Mouse (Mus musculus) forebrain, embryonic 11.5 days (tissue): ENCODE data around the gene Pacrg. TPM values are rescaled to one million over a fixed set of nuclear protein-coding genes. Genes with fewer than 3 reads are reported as not detected.

ENCODE experiments used
- ATAC-seq: fragments of 200-750 bp; cut with Nextera tagmentation; replicated peaks from 2 replicates; pipeline ENCODE4 v1.8.0; 2017; ENCODE audit warnings: moderate TSS enrichment; ENCODE audit not compliant: low FRiP score
- DNase-seq: peaks from one replicate; pipeline ENCODE4 v3.0.0-alpha.2; 2017; ENCODE audit warnings: low spot score
- H3K27ac ChIP-seq: fragments of 300-500 bp; sonication (generic); 2 replicates; pipeline ENCODE4 v1.5.1; 2014; ENCODE audit warnings: low read depth, low read length
- H3K27me3 ChIP-seq: fragments of 300-500 bp; sonication (generic); 2 replicates; pipeline ENCODE4 v1.6.1; 2014; ENCODE audit warnings: mild to moderate bottlenecking, low read length, mixed read lengths; ENCODE audit not compliant: control insufficient read depth, insufficient read depth
- H3K36me3 ChIP-seq: fragments of 300-500 bp; sonication (generic); 2 replicates; pipeline ENCODE4 v1.6.1; 2014; ENCODE audit warnings: mild to moderate bottlenecking, low read length, moderate library complexity, mixed read lengths; ENCODE audit not compliant: control insufficient read depth, insufficient read depth
- H3K4me1 ChIP-seq: fragments of 300-500 bp; sonication (generic); replicated peaks from 2 replicates; pipeline ENCODE4 v1.6.1; 2014; ENCODE audit warnings: low read length, mixed read lengths; ENCODE audit not compliant: control insufficient read depth, insufficient read depth
- H3K4me2 ChIP-seq: fragments of 300-500 bp; sonication (generic); 2 replicates; pipeline ENCODE4 v1.6.1; 2014; ENCODE audit warnings: low read depth, mild to moderate bottlenecking, low read length, moderate library complexity, mixed read lengths; ENCODE audit not compliant: severe bottlenecking
- H3K4me3 ChIP-seq: fragments of 300-500 bp; sonication (generic); 2 replicates; pipeline ENCODE4 v1.5.1; 2014; ENCODE audit warnings: low read depth, low read length
- H3K9ac ChIP-seq: fragments of 300-500 bp; sonication (generic); 2 replicates; pipeline ENCODE4 v1.6.1; 2014; ENCODE audit warnings: low read length
- H3K9me3 ChIP-seq: fragments of 300-500 bp; sonication (generic); 2 replicates; pipeline ENCODE4 v1.6.1; 2016; ENCODE audit warnings: low read length, mixed read lengths; ENCODE audit not compliant: control insufficient read depth
- WGBS: fragments of 180-500 bp; shearing (Covaris S2); extraction: QIAGEN DNeasy Blood & Tissue Kit; methylation state at CpG from one replicate; pipeline ENCODE4 v1.1.7; 2014; 5-methylcytosine and 5-hydroxymethylcytosine counted together
- polyA plus RNA-seq: library from polyadenylated mRNA; unstranded; fragments of >200 nt; fragmentation: Nextera tagmentation; extraction: Ambion mirVana; gene quantifications from 2 replicates; pipeline ENCODE4 v1.2.1, GENCODE M21; 2014

Gene Pacrg
- polyA plus RNA-seq, 1 experiment from 2014 or later: 4.7 TPM

DNA sequence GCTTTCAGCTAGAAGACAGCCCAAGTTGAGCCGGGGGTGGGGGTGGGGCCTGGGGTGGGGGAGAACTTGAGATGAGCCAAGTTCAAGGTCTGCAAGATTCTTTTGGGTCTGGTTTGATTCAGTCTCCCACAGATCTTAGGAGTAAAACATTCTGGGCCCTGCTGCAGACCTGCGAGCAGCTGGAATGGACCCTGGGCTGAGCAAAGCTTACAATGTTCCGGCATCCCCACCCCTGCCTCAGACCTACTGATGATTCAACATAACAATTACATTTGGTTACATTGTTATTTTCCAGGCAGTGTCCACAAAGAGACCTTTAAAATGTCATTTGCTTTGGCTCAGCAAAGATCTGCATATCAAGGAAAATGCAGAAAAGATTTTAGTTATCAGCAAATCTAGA lies 272.7 kb downstream of the Pacrg start:
- Histone ChIP-seq H3K27me3 (no peaks in the 10 kb centered on the region), H3K27ac (no peak overlapping the region), H3K36me3 (no peaks in the 10 kb centered on the region), H3K9ac (no peak overlapping the region), H3K4me1 (no peaks in the 10 kb centered on the region), H3K4me2 (no peak overlapping the region), H3K4me3 (no peak overlapping the region), H3K9me3 (no peaks in the 10 kb centered on the region)
- DNase-seq: no peak
- 95% methylated on average over 3 of the region's 3 CpGs for WGBS
- ATAC-seq: no peak

DNA sequence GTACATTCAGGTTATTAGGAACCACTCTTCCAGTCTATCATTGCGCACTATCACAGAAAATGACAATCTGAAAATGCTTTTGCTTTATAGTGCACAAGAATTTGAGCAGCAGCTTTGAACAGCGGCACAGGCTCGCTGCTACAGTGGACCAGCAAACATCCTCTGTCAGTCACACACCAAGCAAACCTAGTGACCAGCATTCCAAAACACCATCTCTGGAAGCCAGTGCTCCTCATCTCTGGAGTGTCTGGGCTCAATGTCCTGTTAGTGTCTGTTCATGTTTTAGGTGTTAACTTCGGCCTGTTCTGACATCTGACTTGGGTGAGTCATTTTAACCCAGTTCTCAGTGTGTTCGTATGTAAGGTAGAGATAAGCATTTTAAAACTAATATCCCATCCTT lies 275.9 kb downstream of the Pacrg start:
- ATAC-seq (no peak), DNase-seq (no peak)
- no peaks in the 10 kb centered on the region for H3K36me3 ChIP-seq
- WGBS: 92% methylated on average over 5 of the region's 5 CpGs
- no peaks in the 10 kb centered on the region for H3K9me3 ChIP-seq
- H3K27ac ChIP-seq: no peak overlapping the region
- H3K27me3 ChIP-seq: no peaks in the 10 kb centered on the region
- no peak overlapping the region for H3K4me3 ChIP-seq
- H3K4me2 ChIP-seq: no peak overlapping the region
- no peak overlapping the region for H3K9ac ChIP-seq
- H3K4me1 ChIP-seq: no peaks in the 10 kb centered on the region; the same call in 1 of the 2 replicates

DNA sequence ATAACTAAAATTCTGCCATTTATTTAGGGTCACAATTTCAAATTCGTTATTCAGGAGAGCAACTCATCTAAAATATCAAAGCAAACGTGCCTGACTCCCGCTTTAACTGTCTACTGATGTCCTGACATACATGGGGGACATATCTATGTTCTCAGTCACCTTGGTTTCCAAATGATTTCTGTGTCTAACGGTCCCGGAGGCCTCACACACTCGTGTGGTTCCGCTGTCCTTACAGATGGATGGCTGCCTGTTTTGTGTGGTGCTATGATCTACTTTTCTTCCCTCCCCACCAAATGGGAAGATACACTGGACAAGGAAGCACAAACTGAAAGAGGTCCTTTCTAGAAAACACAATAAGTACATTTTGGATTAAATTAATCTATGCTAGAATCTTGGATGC lies 277.2 kb downstream of the Pacrg start:
- WGBS: 90% methylated on average over 7 of the region's 7 CpGs

DNA sequence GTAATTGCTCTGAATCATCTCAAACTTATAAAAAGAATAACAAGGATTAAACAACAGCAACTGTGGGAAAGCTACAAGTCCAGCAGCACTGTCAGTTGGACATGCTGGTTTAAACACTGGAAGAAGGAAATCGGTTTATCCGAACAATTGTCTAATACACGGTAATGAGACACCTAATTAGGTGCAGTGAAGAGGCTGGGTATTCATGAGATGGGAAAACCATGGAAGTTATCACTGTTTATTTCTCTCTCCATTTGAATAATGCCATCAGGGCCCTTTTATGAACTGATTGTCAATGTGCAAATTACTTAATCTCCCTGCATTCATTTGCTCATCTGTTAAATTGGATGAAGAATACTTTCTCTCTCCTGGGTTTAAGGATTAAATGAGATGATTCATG lies 280.1 kb downstream of the Pacrg start:
- no peaks in the 10 kb centered on the region for H3K36me3 ChIP-seq
- no peak for DNase-seq
- H3K4me1 ChIP-seq: no peaks in the 10 kb centered on the region; the same call in 1 of the 2 replicates
- H3K4me2 ChIP-seq: no peak overlapping the region
- H3K27me3 ChIP-seq: no peaks in the 10 kb centered on the region
- H3K9ac ChIP-seq: no peak overlapping the region
- no peaks in the 10 kb centered on the region for H3K9me3 ChIP-seq
- no peak overlapping the region for H3K4me3 ChIP-seq
- no peak overlapping the region for H3K27ac ChIP-seq
- 38% methylated on average over 3 of the region's 3 CpGs for WGBS
- peak; percentile 61; the same call in 1 of the 2 replicates for ATAC-seq

More for the DNA sequence above, 277.2 kb downstream of the Pacrg start:
- ATAC-seq (no peak), DNase-seq (no peak)
- no peak overlapping the region for H3K4me3 ChIP-seq
- H3K4me2 ChIP-seq: no peak overlapping the region
- H3K9me3 ChIP-seq: no peaks in the 10 kb centered on the region
- H3K36me3 ChIP-seq: no peaks in the 10 kb centered on the region
- no peak overlapping the region for H3K27ac ChIP-seq
- no peak overlapping the region for H3K9ac ChIP-seq
- H3K27me3 ChIP-seq: no peaks in the 10 kb centered on the region
- H3K4me1 ChIP-seq: no peaks in the 10 kb centered on the region; the same call in 1 of the 2 replicates

DNA sequence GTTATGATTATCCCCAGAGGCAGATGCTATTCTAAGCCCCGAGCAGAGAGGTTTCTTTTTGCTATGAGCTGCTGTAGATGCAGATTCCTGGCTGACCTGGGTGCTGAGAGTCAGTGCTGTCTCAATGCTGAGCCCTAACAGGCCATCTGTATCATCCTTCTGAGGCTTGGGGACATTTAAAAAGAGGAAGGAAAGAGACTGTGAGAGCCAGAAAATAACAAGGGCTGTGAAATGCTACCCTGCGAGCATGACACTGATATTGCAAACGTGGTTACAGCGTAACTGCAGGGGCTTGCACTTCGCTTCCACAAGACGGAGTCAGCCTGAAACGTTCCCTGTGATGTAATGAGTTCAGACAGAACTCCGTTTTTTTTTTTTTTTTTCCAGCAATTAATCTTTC lies 281.4 kb downstream of the Pacrg start:
- Histone ChIP-seq H3K4me3 (no peak overlapping the region), H3K4me1 (no peaks in the 10 kb centered on the region; the same call in 1 of the 2 replicates), H3K9ac (no peak overlapping the region), H3K27ac (no peak overlapping the region), H3K36me3 (no peaks in the 10 kb centered on the region), H3K4me2 (no peak overlapping the region), H3K9me3 (no peaks in the 10 kb centered on the region), H3K27me3 (no peaks in the 10 kb centered on the region)
- DNase-seq: no peak
- no peak for ATAC-seq
- WGBS: 79% methylated on average over 8 of the region's 8 CpGs

DNA sequence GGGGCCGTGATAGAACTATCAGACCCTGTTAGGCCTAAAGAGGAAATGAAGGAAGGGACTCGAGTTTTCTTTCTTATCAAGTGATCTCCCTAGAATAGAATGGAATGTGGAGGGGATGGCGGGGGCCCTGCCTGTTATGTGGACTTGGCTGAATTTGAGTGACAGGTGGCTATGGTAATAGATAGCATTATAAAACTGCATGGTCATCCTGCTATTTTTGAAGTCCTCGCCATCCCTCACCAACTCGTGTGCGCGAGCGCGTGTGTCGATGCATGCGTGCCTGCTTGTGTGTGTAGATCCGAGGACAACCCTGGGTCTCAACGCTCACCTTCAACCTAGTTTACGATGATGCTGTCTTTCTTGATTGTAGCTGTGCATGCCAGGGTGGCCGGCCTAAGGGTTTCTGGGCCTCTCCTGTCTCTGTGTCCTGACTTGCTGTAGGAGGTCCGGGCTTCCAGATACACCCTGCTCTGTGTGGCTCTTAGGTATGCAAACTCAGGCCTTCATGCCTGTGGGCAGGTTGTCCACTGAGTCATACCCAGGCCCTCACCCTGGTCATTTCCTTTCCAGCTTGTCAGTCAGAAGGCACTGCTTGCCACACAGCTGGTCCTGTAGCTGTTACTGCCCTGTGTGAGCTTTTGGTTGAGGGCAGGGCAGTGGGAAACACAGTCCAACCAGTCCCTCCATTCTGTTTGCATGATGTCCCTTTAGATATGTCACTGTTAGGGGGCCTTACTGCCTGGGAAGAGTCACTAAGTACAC lies 287.6 kb downstream of the Pacrg start:
- Histone ChIP-seq H3K27me3 (no peaks in the 10 kb centered on the region), H3K36me3 (no peaks in the 10 kb centered on the region), H3K9me3 (no peaks in the 10 kb centered on the region), H3K9ac (no peak overlapping the region), H3K4me2 (no peak overlapping the region), H3K4me1 (no peaks in the 10 kb centered on the region), H3K4me3 (no peak overlapping the region), H3K27ac (no peak overlapping the region)
- no peak for ATAC-seq
- DNase-seq: no peak
- WGBS: 94% methylated on average over 16 of the region's 16 CpGs

DNA sequence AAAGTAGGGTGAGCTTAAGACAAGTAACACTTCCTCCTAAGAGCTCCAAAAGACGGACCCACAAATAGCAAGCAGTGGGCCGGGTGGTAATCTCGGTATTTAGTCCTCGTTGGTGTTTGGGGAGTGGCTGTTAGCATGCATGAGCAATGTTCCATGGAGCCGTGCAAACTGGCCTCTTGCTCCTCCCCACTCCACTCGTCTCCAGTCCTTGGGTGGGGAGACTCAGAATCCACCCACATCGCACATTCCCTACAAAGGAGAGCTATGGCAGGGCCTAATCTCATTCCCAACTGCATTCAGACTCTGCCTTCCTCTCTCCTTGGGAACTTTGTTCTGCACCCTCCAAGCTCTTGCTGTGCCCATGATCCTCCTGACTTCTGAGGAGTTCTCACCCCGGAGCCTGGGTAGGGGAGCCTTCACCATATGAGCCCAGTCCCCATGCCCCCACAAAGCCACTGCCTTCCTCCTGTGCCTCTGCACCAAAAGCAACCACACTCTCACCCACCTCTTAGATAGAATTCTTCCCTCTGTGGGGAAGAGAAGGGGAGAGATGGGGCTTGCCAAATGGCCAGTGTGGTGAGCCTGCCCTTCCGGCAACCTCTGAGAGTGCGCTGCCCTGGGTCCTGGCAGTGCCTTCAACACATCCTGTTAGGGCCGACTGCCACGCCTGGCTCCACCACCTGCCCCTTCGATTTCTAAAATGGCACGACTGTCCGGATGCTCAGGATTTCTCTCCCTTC lies 289.2 kb downstream of the Pacrg start:
- H3K9ac ChIP-seq: no peak overlapping the region
- no peaks in the 10 kb centered on the region for H3K36me3 ChIP-seq
- no peak for DNase-seq

DNA sequence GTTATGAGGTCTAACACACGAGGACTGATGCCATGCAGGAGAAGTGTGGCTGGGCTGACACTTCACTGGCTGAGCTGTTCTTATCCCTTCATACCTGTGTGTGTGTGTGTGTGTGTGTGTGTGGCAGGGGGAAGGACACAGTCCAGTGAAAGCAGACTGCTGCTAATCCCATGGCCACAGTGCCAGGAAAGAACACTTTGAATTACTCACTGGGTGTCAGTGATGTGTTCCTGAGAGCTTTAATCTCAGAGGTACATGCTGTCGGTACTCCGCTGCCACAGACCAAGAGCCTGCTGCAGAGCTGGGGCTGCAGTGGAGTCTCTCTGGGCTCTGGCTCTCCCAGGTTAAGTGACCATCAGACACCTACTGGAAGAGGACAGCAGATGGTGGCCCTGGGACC lies 290.3 kb downstream of the Pacrg start:
- H3K27ac ChIP-seq: no peak overlapping the region
- H3K36me3 ChIP-seq: no peaks in the 10 kb centered on the region
- DNase-seq (no peak), ATAC-seq (no peak)
- no peaks in the 10 kb centered on the region for H3K4me1 ChIP-seq
- H3K4me3 ChIP-seq: no peak overlapping the region
- H3K4me2 ChIP-seq: no peak overlapping the region
- H3K9me3 ChIP-seq: no peaks in the 10 kb centered on the region
- no peak overlapping the region for H3K9ac ChIP-seq
- H3K27me3 ChIP-seq: no peaks in the 10 kb centered on the region
- WGBS: 86% methylated on average over 3 of the region's 3 CpGs

More for the DNA sequence above, 289.2 kb downstream of the Pacrg start:
- Histone ChIP-seq H3K9me3 (no peaks in the 10 kb centered on the region), H3K27me3 (no peaks in the 10 kb centered on the region), H3K4me3 (no peak overlapping the region), H3K27ac (no peak overlapping the region), H3K4me1 (no peaks in the 10 kb centered on the region), H3K4me2 (no peak overlapping the region)
- no peak for ATAC-seq
- WGBS: 80% methylated on average over 15 of the region's 15 CpGs
